Mouse (Mus musculus) hindbrain, embryonic 16.5 days (tissue): Measurements from ENCODE around the gene Fli1. TPM values are rescaled to one million over a fixed set of nuclear protein-coding genes. Genes with fewer than 3 reads are reported as not detected.
A peak's percentile ranks its signal among the peaks of the same experiment; 100 is the strongest.

Experiments used
- ATAC-seq: fragments of 200-750 bp; cut with Nextera tagmentation; 2 replicates; pipeline ENCODE4 v1.8.0; 2017; ENCODE audit warnings: moderate TSS enrichment, moderate library complexity
- H3K27ac ChIP-seq: fragments of 300-500 bp; sonication (generic); 2 replicates; pipeline ENCODE4 v1.5.1; 2014; ENCODE audit warnings: low read depth, mild to moderate bottlenecking, control low read depth, low read length, moderate library complexity
- H3K27me3 ChIP-seq: fragments of 300-500 bp; sonication (generic); replicated peaks from 2 replicates; pipeline ENCODE4 v1.6.1; 2014; ENCODE audit warnings: low read length; ENCODE audit not compliant: control insufficient read depth, insufficient read depth
- H3K36me3 ChIP-seq: fragments of 300-500 bp; sonication (generic); 2 replicates; pipeline ENCODE4 v1.6.1; 2014; ENCODE audit warnings: mild to moderate bottlenecking, low read length, moderate library complexity, mixed read lengths; ENCODE audit not compliant: control insufficient read depth, insufficient read depth
- H3K4me1 ChIP-seq: fragments of 300-500 bp; sonication (generic); 2 replicates; pipeline ENCODE4 v1.6.1; 2014; ENCODE audit warnings: low read depth, low read length; ENCODE audit not compliant: control insufficient read depth, insufficient read depth
- H3K4me2 ChIP-seq: fragments of 300-500 bp; sonication (generic); 2 replicates; pipeline ENCODE4 v1.6.1; 2014; ENCODE audit warnings: mild to moderate bottlenecking, low read length, control low read depth, moderate library complexity
- H3K4me3 ChIP-seq: fragments of 300-500 bp; sonication (generic); 2 replicates; pipeline ENCODE4 v1.5.1; 2014; ENCODE audit warnings: mild to moderate bottlenecking, low read length, control low read depth, moderate library complexity
- H3K9ac ChIP-seq: fragments of 300-500 bp; sonication (generic); 2 replicates; pipeline ENCODE4 v1.6.1; 2014; ENCODE audit warnings: low read depth, mild to moderate bottlenecking, control low read depth, low read length, moderate library complexity
- H3K9me3 ChIP-seq: fragments of 300-500 bp; sonication (generic); 2 replicates; pipeline ENCODE4 v1.6.1; 2014; ENCODE audit warnings: mild to moderate bottlenecking, low read length, moderate library complexity; ENCODE audit not compliant: control insufficient read depth
- WGBS: fragments of 180-500 bp; shearing (Covaris S2); extraction: QIAGEN DNeasy Blood & Tissue Kit; methylation state at CpG from one replicate; pipeline ENCODE4 v1.1.7; 2014; 5-methylcytosine and 5-hydroxymethylcytosine counted together
- polyA plus RNA-seq: library from polyadenylated mRNA; unstranded; fragments of >200 nt; fragmentation: Nextera tagmentation; extraction: Ambion mirVana; gene quantifications from 2 replicates; pipeline ENCODE4 v1.2.1, GENCODE M21; 2015

The Fli1 gene
- polyA plus RNA-seq, 1 experiment from 2014 or later = 6.4 TPM

DNA sequence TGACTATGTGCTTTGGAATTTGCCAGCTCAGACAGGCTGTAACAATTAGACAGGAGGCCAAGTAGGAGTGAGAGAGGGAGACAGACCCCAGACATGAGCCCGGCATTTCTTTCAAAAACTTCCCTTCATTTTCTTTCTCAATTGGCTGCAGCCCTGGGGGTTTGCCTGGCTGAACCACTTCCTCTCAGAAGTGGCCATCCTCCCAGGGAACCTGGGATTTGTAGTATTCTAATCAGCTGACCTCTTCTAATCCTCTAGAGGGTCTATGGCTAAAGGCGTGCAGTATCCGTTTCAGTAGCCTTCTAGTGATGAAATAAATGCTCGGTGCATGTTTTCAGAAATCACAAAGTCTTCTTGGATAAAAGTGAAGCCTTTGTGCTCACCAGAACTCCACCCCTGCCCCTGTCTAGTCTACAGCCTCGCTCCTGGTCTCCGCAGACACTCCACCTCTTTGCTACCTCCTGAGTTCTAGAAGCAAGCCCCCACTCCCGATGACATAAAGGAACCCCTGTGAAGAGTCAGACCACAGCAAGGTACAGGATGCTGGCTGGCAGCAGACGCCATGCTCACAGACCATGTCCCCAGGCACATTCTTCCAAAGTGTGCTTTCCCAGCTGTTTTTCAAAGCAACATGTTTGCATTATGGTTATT lies 125.1 kb downstream of the Fli1 start:
- Histone ChIP-seq H3K4me3 (no peak overlapping the region), H3K4me1 (no peaks in the 10 kb centered on the region), H3K9me3 (no peaks in the 10 kb centered on the region), H3K36me3 (no peaks in the 10 kb centered on the region), H3K27ac (no peak overlapping the region), H3K4me2 (0 out of 2 replicates have a peak overlapping the region, but pooled peaks have one; percentile 11), H3K9ac (no peak overlapping the region), H3K27me3 (no peaks in the 10 kb centered on the region)
- ATAC-seq = no peak
- WGBS = 49% methylated on average over 8 of the region's 8 CpGs

DNA sequence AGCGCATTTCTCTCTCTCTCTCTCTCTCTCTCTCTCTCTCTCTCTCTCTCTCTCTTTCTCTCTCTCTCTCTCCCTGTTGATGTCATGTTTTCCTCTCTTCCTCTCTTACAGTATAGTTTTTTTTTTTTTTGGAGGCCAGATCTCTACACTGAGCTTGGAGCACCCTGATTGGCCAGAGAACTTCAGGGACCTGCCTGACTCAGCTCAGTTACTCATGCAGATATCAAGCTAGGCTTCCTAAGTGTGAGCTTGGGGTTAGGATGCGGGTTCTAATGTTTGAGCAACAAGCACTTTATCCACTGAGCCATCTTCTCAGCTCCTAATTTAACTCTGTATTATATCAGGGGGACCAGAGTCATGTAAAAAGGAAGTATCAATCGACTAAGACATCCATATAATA lies 126.7 kb downstream of the Fli1 start:
- H3K4me1 ChIP-seq = no peaks in the 10 kb centered on the region
- H3K36me3 ChIP-seq = no peaks in the 10 kb centered on the region
- H3K9me3 ChIP-seq = no peaks in the 10 kb centered on the region
- H3K27ac ChIP-seq = no peak overlapping the region
- no peak overlapping the region for H3K9ac ChIP-seq
- ATAC-seq = no peak
- no peak overlapping the region for H3K4me2 ChIP-seq
- 0 out of 2 replicates have a peak, but pooled peaks cover under 1% of the 10 kb centered on the region for H3K27me3 ChIP-seq
- WGBS = 94% methylated on average over 3 of the region's 3 CpGs
- no peak overlapping the region for H3K4me3 ChIP-seq

DNA sequence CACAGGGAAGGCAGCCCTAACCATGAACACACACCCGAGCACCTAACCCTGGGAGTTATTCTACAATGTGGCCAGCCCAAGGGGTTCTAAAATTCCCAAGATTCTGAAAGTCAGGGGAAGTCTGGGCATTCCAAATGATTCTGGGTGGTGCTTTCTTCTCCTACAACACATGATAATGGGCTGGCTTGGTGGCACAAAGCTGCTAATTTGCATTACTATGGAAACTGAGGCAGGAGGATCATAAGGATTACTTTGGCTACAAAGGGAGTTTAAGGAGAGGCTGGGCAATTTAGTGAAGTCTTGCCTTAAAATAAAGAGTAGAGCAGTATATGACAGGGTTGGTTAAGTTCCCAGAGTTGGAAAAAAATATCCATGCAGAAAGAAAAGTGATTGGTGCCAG lies 127.7 kb downstream of the Fli1 start:
- 0 out of 2 replicates have a peak, but pooled peaks cover 5% of the 10 kb centered on the region for H3K27me3 ChIP-seq
- no peak overlapping the region for H3K4me2 ChIP-seq
- no peaks in the 10 kb centered on the region for H3K36me3 ChIP-seq
- H3K4me3 ChIP-seq = no peak overlapping the region
- H3K27ac ChIP-seq = no peak overlapping the region
- no peak for ATAC-seq
- H3K9me3 ChIP-seq = no peaks in the 10 kb centered on the region
- no peaks in the 10 kb centered on the region for H3K4me1 ChIP-seq
- WGBS = 50% methylated on average over 1 of the region's 1 CpGs
- no peak overlapping the region for H3K9ac ChIP-seq

DNA sequence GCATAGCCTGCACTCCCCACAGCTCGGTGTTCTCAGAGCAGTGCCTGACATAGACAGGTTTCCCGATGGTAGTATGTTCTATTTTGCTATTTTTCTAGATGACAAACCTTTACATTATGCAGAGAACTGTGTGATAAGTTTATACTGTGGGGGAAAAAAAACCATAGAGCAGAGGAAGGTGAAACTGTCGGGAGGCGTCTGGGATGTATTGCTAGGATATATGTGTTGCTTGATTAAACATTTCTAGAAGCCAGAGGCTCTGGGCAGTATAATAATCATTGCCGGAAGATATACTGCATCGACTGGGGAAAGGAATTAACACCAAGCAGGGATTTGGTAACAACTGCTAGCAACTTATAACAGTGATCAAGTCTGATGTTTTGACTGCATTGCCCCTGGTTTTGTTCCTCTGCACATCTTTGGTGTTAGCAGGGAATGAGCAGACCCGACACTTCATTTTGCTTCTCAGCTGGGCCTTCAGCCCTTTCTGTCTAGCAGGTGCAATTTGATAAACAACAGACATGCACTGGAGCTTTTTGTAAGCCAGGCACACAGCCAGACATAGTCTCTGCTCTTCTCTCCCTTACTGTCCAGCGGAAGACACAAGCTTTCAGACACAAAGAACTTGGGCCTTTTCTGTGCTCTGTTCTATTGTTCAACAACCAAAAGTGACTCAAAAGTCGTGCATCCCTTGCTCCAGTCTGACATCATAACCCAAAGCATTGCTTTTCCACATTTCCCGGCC lies 129.7 kb downstream of the Fli1 start:
- H3K27ac ChIP-seq = no peak overlapping the region
- no peak overlapping the region for H3K9ac ChIP-seq
- H3K4me1 ChIP-seq = peaks cover 8% of the 10 kb centered on the region
- no peaks in the 10 kb centered on the region for H3K36me3 ChIP-seq
- WGBS = 65% methylated on average over 10 of the region's 10 CpGs
- H3K27me3 ChIP-seq = peaks cover 5% of the 10 kb centered on the region
- H3K4me3 ChIP-seq = no peak overlapping the region
- H3K9me3 ChIP-seq = no peaks in the 10 kb centered on the region
- ATAC-seq = no peak
- no peak overlapping the region for H3K4me2 ChIP-seq

DNA sequence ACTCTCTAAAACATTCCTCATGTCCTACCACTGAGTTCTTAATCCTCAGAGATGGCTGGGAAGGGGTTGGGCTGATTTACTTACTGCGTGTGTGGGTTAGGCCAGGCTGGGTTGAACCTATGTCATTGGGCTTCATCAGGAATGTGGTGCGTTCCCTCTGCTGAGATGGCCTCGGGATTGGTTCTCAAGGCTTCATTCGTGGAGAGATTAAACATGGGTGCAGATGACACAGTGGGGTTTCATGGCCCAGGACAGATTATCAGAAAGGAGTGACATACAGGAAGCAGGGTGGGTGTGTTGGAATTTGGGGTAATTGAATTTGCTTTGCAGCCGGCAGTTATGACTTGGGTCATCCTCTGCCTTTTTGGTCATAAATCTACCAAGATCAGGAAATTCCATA lies 131.2 kb downstream of the Fli1 start:
- no peak overlapping the region for H3K4me3 ChIP-seq
- WGBS = 94% methylated on average over 5 of the region's 5 CpGs
- peaks cover 8% of the 10 kb centered on the region for H3K4me1 ChIP-seq
- peaks cover 8% of the 10 kb centered on the region for H3K27me3 ChIP-seq
- no peak overlapping the region for H3K27ac ChIP-seq
- no peaks in the 10 kb centered on the region for H3K36me3 ChIP-seq
- no peak overlapping the region for H3K4me2 ChIP-seq
- H3K9me3 ChIP-seq = no peaks in the 10 kb centered on the region
- no peak for ATAC-seq
- no peak overlapping the region for H3K9ac ChIP-seq

DNA sequence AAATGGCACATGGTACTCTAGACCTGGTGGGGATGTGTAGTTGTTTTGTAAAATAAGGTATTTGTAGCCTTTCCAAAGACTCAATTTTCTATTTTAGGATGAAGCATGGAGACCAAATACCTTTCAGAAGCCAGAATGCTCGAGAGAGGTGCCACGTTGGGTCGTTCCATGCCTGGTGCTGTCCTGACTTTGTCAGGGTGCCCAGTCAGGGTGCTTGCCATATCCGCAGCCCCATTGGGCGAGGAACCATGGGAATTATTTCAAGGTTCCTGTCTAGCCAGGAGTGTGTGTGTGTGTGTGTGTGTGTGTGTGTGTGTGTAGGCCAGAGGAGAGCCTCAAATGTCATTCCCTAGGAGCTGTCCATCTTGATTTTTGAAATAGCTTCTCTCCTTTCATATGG lies 132.0 kb downstream of the Fli1 start:
- no peak for ATAC-seq
- Histone ChIP-seq H3K4me1 (peaks cover 8% of the 10 kb centered on the region), H3K27me3 (peaks cover 8% of the 10 kb centered on the region), H3K9ac (no peak overlapping the region), H3K27ac (no peak overlapping the region), H3K36me3 (no peaks in the 10 kb centered on the region), H3K9me3 (no peaks in the 10 kb centered on the region), H3K4me2 (no peak overlapping the region), H3K4me3 (no peak overlapping the region)
- WGBS = 92% methylated on average over 5 of the region's 5 CpGs

DNA sequence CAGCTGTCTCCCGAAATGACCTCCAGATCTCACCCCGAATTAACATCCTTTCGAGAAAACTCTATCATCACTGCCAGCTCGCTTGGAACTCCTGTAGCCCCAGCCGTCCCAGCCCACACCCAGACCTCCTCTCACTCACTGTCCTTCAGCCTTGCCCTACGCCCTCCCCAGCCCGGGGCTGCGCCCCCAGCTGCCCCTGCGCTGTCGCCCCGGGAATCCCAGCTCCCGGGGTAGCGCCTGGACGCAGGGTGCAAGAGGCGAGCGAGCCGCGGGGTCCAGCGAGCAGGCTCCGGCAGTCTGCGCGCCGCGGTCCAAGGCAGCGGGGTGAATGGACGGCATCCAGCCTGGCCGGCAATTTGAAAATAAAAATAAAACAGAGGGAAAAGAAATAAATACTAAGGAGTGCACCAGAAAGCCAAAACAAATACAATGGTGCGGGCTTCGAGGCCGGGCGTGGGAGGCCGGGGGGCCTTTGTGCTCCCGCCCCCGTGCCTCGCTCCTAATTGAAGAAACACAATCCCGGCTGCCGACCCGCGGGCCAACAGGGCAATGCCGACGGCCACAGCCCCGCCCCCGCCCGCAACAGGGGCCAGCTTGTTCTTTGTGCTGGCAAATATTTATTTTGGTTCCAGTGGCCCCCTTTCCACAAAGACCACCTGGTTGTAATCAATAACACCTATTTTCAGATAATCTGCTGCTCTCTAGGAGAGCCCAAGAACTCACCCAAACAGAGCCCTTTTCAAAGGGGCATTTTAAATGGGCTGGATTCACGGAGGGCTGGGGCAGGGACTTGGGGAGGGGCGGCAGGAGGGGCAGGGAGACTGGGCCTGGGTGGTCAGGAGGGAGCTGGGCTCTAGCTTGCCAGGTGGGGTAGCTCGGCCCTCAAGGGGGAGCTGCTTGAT lies 133.3 kb downstream of the Fli1 start:
- 1% methylated on average over 47 of the region's 47 CpGs for WGBS
- Histone ChIP-seq H3K36me3 (no peaks in the 10 kb centered on the region), H3K4me1 (peaks cover 8% of the 10 kb centered on the region), H3K27me3 (peaks cover 8% of the 10 kb centered on the region), H3K9ac (peak overlapping the region; percentile 72), H3K4me2 (peak overlapping the region; percentile 99), H3K9me3 (no peaks in the 10 kb centered on the region), H3K27ac (no peak overlapping the region), H3K4me3 (peak overlapping the region; percentile 53)
- ATAC-seq = peak; percentile 31; the same call in 1 of the 2 replicates

DNA sequence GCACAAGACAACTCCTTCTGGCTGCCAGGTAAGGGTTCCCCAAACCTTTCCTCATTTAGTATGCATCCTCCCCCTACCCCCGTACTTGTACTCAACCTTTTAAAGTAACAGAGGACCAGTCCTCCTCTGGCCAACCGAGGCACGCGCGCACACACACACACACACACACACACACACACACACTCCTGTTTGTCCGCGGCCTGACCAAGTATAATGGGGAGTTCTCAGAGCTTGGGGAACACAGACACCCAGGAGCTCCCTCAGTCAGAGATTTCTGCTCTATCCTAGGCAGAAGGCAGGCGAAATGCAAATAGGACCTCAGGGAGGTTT lies 134.0 kb downstream of the Fli1 start:
- WGBS = 6% methylated on average over 8 of the region's 8 CpGs
- peak overlapping the region; percentile 72; the same call in 1 of the 2 replicates for H3K9ac ChIP-seq
- H3K9me3 ChIP-seq = no peaks in the 10 kb centered on the region
- no peaks in the 10 kb centered on the region for H3K36me3 ChIP-seq
- H3K27ac ChIP-seq = no peak overlapping the region
- peak overlapping the region; percentile 99 for H3K4me2 ChIP-seq
- H3K4me3 ChIP-seq = peak overlapping the region; percentile 53
- H3K27me3 ChIP-seq = peaks cover 8% of the 10 kb centered on the region
- H3K4me1 ChIP-seq = peaks cover 8% of the 10 kb centered on the region
- ATAC-seq = peak; percentile 15; the same call in 1 of the 2 replicates
